Mouse (Mus musculus) ZHBTc4 (cell line): ENCODE measurements around the gene Col1a1.

ENCODE experiments used
- DNase-seq: peaks from one replicate; pipeline ENCODE4 v3.0.0-alpha.2; 2011; ENCODE audit warnings: low read depth, low spot score

Col1a1 gene

DNA sequence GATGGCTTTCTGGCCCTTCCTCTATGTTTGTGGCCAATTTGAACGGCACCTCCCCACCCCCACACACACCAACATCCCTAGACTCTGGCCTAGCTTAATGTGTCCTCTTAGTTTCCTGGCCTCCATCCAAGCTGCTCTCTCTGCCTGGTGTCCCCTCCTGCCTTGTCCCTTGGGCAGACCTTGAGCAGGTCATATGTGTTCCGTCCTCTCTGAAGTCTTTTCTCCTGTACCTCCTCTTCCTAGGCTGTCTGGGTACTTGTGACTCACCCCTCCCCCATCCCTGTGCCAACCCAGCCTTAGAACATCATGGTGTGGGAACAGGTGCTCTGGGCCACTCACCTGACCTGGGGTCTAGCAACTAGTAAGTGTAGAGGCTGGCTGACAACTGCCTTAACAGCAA lies 38.9 kb downstream of the Col1a1 start:
- DNase-seq = no peak

DNA sequence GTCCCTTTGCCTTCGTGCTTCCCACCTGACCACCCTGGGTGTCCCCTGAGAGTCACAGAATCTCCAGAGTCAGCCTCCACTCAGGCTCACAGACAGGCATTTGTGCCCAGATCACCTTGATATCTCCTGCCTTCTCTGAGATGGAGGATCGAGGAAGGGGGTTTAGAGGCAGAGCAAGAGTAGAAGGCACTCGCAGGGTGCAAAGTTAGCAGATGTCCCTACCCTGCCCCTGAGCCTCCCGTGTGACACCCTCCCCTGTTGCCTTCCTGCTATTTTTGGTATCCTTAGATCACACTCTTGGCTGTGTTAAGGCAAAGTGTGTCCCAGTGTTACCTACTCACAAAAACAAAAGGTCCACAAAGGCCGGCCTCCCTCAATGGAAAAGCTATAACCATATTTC lies 40.2 kb downstream of the Col1a1 start, which contains the start of gene Sgca:
Gene Sgca (minus strand): TSS at position 129 of the 400 bp plus-strand sequence.
- DNase-seq = no peak

DNA sequence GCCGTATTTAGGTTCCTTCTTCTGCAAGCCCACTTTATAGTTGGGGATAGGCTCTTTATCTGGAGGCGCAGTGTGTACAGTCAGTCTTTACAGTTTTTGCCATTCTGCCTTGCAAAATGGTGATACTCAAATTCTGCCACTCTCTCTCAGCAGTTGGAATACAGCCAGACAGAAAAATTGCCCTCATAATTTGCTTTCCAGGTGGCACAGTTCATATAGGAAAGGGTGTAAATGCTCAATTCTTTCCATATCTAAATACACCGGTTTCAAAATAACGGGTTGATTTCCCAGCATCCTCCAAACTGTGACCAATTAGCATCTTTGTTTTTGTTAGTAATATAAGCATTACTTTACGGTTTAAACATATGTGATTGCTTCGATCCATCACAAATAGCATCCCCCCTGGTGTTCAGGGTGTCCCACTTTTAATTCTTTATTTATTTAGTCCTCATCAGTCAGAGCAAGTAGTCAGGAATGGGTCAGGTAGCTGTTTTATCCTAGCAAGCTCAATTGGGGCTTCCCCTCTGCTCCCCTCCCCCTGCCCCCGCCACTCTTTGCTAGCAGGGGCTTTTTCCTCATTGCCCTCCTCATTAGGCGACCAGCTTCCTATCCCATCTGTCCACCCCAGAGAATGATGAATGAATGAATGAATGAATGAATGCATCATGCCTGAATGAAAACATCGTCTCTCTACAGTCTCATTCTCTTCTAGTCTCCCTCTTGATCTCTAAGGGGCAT lies 42.3 kb downstream of the Col1a1 start:
- no peak for DNase-seq

DNA sequence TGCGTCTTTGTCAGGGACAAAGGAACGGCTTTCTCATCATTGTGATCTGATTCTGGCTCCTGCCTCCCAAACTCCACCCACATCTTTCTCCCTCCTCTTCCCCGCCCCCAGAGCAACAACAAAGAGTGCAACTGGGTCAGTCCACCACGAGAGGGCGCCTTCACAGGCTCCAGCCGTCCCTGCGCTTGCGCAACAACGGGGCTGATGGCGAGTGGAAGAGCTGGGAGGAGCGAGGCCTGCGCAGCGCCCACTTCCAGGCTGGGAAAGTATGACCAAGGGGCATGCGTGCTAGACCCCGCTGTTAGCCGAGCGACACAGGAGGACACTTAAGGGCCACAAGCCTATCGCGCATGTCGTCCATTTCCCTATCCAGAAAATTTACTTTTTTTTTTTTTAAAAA lies 42.9 kb downstream of the Col1a1 start:
- DNase-seq = peak; percentile 96

DNA sequence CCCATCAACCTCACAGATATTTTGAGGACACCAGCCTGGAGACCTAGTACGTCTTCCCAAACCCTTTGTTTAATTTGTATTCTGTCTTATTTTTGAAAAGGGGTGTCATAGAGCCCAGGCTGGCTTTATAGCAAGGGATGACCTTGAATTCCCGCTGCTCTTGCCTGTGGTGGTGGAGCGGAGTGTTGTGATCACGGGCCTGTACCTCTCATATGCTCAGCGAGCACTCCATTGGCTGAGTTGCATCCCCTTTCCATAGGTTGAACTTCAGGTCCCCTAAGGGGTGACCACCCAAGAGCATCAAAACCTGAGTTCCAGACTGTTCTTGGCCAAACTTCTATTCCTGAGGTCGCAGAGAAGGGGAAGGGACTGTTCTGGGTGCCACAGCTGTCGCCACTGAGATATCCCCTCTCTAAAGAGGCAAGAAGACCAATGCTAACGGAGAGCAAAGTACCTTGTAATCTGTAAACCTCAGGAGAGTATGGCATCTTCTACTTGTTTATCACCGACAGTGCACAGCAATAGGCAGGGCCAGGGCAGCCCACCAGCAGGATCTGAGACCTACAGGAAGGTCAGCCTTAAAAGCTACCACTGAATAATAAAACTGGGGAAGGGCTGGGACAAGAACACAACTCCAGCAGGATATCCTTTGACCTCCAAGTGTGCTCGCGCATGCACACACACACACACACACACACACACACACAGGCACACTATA lies 43.6 kb downstream of the Col1a1 start:
- no peak for DNase-seq

DNA sequence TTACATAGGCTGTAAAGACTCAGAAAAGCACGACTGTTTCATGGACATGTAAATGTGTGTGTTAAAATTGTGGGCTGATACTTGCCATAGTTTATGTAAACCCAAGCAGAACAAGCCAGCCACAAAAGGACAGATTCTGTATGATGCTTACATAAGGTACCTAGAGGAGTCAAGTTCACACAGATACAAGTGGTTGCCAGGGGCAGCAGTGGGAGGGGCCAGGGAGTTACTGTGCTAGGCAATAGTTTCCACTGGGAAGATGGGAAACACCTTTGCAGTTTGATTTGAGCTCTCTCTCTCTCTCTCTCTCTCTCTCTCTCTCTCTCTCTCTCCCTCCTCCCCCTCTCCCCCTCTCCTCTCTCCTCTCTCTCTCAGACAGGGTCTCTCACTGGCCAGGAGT lies 49.1 kb downstream of the Col1a1 start:
- DNase-seq = no peak

DNA sequence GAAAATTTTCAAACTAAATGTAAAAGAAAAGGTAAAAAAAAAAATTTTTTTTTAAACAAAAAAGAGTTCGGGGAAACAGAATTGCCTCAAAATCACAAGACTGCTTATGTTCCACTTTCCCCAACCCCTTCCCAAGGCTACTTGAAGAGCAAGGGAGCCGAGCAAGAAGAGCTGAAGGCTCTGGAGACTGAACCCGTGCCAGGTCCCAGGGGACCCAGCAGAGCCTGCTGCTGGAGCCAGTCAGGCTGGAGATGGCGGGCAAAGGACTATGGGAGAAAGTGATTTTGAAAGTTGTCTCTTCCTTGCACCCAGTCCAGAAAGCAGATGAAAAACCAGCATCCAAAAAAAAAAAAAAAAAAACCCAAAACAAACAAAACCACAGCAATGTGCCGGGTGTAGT lies 49.8 kb downstream of the Col1a1 start:
- no peak for DNase-seq

DNA sequence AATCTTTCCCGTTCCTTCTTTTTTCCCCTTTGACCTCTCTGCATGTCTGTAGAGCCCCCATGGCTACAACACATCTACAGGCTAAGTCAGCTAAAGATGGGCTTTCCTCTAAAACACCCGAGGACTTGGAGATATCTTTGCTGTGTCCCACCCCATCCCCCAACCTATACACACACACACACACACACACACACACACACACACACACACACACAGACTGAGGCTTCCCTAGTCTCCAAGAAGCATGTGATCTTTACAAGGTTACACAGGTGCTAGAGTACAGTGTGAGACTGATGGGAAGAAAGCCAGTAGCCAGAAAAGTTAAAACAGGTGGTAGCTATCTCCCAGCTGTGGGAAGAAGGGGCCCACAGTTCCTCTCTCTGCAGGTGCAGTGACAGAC lies 50.4 kb downstream of the Col1a1 start:
- no peak for DNase-seq

DNA sequence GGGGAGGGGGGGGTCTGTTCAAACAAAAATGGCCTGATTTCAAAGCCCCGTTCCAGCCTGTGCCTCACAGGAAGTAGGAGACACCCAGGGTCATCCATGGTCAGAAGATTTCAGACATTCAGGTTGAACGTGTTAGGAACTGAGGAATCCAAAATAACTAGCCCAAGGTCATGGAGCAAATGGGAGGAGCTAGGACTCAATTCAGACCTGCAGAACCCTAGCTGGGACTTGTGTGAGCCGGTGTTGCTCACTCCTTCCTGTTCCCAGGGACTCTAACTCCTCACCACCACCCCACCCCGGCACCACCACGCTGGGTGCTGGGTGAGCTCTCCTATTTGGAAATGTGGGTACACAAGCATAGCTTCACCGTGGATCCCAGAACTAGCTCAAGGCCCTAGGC lies 51.3 kb downstream of the Col1a1 start:
- DNase-seq = peak; percentile 88

DNA sequence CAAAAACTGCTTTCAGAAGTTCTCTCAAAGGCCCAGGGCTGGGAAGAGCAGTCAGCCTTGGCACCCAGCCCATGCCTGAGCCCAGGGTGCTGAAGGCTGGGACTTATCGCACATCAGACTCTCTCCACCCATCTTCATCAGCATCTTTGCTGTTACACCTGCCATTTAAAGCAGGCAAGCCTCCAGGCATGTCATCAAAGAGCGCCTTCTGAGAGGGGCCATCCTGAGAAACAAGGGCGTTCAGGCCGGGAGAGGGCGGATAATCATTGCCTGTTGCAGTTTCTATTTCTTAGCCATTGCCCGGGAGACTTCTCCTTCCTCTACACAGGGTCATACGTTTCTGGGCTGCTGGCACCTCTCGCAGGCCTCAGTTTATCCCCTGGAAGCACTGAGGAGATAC lies 51.8 kb downstream of the Col1a1 start:
- peak; percentile 73 for DNase-seq

DNA sequence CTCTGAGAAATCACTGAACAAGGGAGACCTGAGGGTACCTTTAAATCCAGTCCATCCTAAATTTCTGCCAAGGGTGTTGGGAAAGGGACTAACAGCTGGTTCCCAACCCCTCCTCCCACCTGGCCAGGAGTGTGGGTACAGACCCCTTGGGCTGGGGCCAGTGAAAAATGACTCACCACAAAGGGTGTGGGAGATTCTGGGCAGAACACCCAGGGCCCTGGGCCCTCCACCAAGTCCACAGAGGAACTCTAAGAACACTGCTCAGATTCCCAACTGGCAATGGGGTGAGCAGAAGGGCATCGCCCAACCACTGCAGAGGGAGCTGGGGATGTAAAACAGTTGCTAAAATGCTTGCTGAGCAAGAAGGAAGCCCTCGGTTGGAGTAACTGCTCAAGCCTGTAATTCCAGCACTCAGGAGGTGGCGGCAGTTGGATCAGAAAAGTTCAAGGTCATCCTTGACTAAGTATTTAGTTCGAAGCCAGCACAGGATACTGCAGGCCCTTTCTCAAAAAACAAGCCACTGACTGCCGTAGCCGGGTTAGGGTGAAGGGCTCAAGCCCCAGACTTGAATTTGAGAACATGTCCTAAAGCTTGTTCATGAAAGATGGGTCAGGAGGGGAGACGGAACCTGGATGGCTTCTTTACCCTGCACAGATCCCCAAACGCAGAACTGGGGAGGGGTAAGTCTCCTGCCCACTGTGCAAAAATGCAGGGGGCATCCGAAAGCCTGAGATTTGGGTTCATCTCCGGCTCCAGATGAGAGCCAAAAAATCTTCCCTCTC lies 52.9 kb downstream of the Col1a1 start:
- DNase-seq = no peak

DNA sequence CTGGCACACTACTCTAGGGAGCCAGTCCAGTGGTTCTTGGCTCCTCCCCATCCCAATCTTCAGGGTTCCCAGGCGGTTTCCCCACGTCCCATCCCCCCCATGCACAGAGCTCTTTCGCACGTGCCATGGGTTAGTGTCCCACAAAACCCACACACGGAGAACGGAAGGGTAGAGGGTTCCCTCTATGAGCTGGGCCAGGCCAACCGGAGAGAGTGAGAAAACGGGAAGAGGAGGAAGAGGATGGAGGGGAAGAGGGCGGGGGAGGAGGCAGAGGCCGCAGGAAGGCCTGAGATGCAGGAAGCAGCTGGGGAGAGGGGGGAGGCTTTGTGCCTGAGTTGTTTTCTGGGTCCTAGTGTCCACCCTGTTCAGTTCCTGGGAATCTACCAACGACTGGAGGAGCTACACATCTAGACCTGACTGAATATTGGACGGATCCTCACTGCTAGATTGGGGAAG lies 53.6 kb downstream of the Col1a1 start:
- DNase-seq = peak; percentile 90

DNA sequence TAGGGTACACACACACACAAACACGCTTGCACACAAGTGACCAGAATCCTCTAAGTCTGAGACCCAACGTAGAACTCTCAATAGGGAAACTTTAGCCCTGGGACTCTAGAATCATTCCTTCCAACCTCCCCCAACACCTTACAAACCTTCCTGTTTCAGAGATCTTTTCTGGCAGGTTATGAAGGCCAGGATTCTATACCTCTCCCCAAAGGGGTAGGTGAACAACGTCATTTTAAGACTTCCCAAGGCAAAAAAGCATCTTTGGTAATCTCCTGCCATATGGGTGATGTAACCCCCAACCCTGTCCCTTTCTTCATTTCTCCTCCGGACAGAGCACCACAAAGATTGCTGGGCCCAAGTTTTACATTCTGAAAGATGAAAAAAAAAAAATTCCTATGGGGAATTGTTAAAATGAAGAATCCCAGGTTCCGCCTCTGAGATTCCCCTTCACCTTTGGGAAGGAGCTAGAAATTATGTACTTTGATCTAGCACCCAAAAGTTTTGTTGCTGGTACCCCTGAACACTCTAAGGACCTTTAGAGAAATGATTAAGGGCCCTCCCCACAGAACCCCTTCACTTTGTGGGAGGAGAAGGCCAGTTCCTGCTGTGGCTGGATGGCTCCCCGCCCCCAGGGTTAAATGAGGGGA lies 54.2 kb downstream of the Col1a1 start:
- DNase-seq = no peak

DNA sequence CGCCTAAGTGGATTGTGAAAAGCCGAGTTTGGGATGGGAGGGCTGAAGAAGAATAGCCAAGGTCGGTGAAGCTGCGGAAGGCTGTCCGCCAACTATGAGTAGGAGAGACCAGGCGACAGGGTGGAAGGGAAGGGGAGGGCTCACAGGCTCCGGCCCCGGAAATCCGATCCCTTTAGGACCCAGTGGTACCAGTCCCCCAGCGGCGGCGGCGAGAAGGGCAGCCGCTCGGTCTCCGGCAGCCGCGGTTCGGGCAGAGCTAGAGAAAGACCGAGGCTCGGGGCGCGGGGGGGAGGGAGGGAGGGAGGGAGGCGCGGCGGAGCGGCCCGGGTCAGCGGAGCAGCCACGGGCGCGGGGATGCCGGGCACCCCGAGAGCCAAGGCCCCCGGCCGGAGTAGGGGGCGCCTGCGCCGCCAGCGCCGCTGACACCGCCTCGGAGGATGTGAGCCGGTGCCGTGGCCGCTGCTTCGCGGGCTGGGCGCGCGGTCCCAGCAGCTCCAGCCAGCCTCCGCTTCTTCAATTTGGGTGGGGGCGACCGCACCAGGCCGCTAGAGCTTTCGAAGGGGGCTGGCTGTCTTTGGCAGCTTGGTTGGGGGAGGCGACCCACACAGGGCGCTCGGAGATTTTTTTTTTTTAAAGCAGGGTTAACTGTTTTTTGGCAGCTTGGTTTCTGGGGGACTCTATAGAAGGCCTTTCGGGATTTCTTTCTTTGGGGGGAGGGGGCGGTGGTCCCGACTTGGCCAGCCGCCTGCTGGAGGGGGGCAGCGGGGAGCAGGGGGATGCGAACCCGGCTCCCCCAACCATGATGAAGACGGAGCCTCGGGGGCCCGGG lies 54.9 kb downstream of the Col1a1 start, which contains the start of gene Ppp1r9b:
Gene Ppp1r9b (plus strand): TSS at position 287 of the 829 bp plus-strand sequence.
- DNase-seq = peak; percentile 95

DNA sequence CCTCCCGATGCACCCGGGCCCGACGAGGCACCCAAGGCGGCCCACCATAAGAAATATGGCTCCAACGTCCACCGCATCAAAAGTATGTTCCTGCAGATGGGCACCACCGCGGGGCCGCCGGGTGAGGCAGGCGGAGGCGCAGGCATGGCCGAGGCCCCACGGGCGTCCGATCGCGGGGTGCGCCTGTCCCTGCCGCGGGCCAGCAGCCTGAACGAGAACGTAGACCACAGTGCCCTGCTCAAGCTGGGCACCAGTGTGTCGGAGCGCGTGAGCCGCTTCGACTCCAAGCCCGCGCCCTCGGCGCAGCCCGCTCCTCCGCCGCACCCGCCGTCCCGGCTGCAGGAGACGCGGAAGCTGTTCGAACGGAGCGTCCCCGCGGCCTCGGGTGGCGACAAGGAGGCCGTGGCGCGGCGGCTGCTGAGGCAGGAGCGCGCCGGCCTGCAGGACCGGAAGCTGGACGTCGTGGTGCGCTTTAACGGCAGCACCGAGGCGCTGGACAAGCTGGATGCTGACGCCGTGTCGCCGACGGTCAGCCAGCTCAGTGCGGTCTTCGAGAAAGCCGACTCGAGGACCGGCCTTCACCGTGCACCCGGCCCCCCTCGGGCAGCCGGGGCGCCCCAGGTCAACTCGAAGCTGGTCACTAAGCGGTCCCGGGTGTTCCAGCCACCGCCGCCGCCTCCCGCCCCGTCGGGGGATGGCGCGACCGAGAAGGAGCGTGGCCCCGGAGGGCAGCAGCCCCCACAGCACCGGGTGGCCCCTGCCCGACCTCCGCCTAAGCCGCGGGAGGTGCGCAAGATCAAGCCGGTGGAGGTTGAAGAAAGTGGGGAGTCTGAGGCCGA lies 55.8 kb downstream of the Col1a1 start:
- DNase-seq = no peak

DNA sequence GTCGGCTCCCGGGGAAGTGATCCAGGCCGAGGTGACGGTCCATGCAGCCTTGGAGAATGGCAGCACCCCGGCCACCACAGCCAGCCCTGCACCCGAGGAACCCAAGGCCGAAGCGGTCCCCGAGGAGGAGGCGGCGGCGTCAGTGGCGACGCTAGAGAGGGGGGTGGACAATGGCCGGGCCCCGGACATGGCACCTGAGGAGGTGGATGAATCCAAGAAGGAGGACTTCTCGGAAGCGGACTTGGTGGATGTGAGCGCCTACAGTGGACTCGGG lies 56.4 kb downstream of the Col1a1 start:
- DNase-seq = no peak

DNA sequence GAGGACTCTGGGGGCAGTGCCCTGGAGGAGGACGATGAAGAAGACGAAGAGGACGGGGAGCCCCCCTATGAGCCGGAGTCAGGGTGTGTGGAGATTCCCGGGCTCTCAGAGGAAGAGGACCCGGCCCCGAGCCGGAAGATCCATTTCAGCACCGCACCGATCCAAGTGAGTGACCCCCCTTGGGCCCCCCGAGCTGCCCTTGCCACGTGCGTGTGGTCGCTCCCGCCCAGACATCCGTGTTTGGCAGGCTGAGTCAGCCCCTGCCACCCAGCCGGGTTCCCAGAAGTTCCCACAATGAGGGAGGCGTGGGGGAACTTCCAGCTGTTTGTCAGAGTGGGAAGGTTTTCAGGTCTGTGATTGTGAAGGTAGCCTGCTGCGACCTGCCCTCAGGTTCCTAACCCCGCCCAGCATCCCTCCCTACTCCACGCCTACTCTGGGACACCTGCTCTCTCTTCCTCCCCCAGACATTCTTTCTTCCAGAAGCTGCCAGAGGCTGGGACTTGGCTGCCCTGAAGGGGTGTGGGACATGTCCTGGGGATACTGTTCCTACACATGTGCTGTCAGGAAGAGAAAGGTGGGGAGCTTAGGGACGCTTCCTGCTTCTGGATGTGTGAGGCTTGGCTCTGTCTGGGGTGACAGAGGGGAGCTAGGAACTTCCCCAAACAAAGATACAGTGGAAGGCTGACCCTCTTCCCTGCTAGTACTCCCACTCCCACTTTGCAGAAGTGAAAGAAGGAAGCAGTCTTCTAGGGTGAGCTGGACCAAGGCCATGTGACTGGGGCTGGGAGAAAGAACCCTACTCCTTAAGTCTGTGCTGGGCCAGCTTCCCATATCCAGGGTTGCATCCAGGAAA lies 57.0 kb downstream of the Col1a1 start:
- peak; percentile 90 for DNase-seq

DNA sequence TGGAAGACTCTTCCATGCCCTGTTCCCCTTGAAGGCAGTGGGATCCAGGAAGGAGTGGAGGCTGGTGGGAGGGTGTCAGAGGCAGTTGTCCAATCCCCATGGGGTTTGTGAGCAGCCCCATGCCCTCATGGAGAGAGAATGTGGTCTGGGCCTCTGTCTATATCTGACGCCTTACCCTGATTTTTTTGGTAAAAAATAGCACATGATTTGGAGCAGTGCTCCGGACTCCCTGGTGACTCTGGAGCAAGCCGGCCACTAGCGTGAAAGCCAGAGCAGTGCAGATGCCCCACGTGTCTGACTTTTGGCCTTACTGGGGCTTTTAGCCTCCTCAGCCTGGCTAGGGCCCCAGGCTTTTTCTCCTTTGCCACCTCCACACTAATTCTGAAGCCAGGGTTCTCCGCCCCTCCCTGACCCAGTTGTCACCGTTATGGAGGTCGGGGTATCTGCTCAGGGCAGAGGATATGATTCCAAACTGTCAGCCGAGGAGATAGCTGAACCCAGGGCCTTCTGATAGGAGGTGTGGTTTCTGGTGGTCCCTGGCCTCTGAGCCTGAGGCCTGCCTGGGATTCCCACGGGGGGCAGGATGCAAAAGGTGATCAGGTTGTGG lies 58.3 kb downstream of the Col1a1 start:
- DNase-seq = no peak
